Mouse (Mus musculus) heart, embryonic 16.5 days (tissue): ENCODE results near the gene Il1rn. TPM values are rescaled to one million over a fixed set of nuclear protein-coding genes. Genes with fewer than 3 reads are reported as not detected.

Experiments
- ATAC-seq: fragments of 200-750 bp; cut with Nextera tagmentation; replicated peaks from 2 replicates; pipeline ENCODE4 v1.8.0; 2017; ENCODE audit warnings: moderate number of reproducible peaks; ENCODE audit not compliant: insufficient read depth, low FRiP score; ENCODE audit errors: extremely low read depth
- H3K27ac ChIP-seq: fragments of 300-500 bp; sonication (generic); 2 replicates; pipeline ENCODE4 v1.5.1; 2014; ENCODE audit warnings: mild to moderate bottlenecking, low read length, control low read depth, moderate library complexity
- H3K27me3 ChIP-seq: fragments of 300-500 bp; sonication (generic); 2 replicates; pipeline ENCODE4 v1.6.1; 2014; ENCODE audit warnings: low read length, mixed read lengths; ENCODE audit not compliant: control insufficient read depth, insufficient read depth
- H3K36me3 ChIP-seq: fragments of 300-500 bp; sonication (generic); 2 replicates; pipeline ENCODE4 v1.6.1; 2014; ENCODE audit not compliant: control insufficient read depth, insufficient read depth
- H3K4me1 ChIP-seq: fragments of 300-500 bp; sonication (generic); 2 replicates; pipeline ENCODE4 v1.6.1; 2014; ENCODE audit warnings: low read length, mixed read lengths; ENCODE audit not compliant: control insufficient read depth, insufficient read depth
- H3K4me2 ChIP-seq: fragments of 300-500 bp; sonication (generic); 2 replicates; pipeline ENCODE4 v1.6.1; 2014; ENCODE audit warnings: low read depth, mild to moderate bottlenecking, control low read depth, low read length
- H3K4me3 ChIP-seq: fragments of 300-500 bp; sonication (generic); 2 replicates; pipeline ENCODE4 v1.5.1; 2014; ENCODE audit warnings: mild to moderate bottlenecking, control low read depth, low read length
- H3K9ac ChIP-seq: fragments of 300-500 bp; sonication (generic); 2 replicates; pipeline ENCODE4 v1.6.1; 2014; ENCODE audit warnings: low read length, control low read depth
- H3K9me3 ChIP-seq: fragments of 300-500 bp; sonication (generic); replicated peaks from 2 replicates; pipeline ENCODE4 v1.6.1; 2016; ENCODE audit warnings: low read length; ENCODE audit not compliant: control insufficient read depth
- WGBS: fragments of 180-500 bp; shearing (Covaris S2); extraction: QIAGEN DNeasy Blood & Tissue Kit; methylation state at CpG from one replicate; pipeline ENCODE4 v1.1.7; 2014; 5-methylcytosine and 5-hydroxymethylcytosine counted together
- polyA plus RNA-seq: library from polyadenylated mRNA; unstranded; fragments of >200 nt; fragmentation: Nextera tagmentation; extraction: Ambion mirVana; gene quantifications from 2 replicates; pipeline ENCODE4 v1.2.1, GENCODE M21; 2015

Il1rn gene
- polyA plus RNA-seq, 1 experiment from 2014 or later = 2.1 TPM

GRCm38 (mm10) chr2:24344619-24345018 lies 8.0 kb downstream of the Il1rn start:
- WGBS = 79% methylated on average over 4 of the region's 4 CpGs
- no peak for ATAC-seq
- H3K4me1 ChIP-seq = no peaks in the 10 kb centered on the region

GRCm38 (mm10) chr2:24345056-24345455 lies 8.4 kb downstream of the Il1rn start:
- ATAC-seq = no peak
- Histone ChIP-seq H3K4me3 (no peak overlapping the region), H3K9ac (no peak overlapping the region), H3K27ac (no peak overlapping the region), H3K4me1 (no peaks in the 10 kb centered on the region), H3K36me3 (no peaks in the 10 kb centered on the region), H3K4me2 (no peak overlapping the region), H3K27me3 (no peaks in the 10 kb centered on the region), H3K9me3 (no peaks in the 10 kb centered on the region)
- WGBS = 71% methylated on average over 8 of the region's 8 CpGs

More at GRCm38 (mm10) chr2:24344619-24345018, 8.0 kb downstream of the Il1rn start:
- Histone ChIP-seq H3K9ac (no peak overlapping the region), H3K27me3 (no peaks in the 10 kb centered on the region), H3K36me3 (no peaks in the 10 kb centered on the region), H3K27ac (no peak overlapping the region), H3K4me2 (no peak overlapping the region), H3K4me3 (no peak overlapping the region), H3K9me3 (no peaks in the 10 kb centered on the region)

GRCm38 (mm10) chr2:24347926-24348325 lies 11.3 kb downstream of the Il1rn start:
- H3K4me2 ChIP-seq = no peak overlapping the region
- ATAC-seq = no peak
- no peak overlapping the region for H3K9ac ChIP-seq
- no peaks in the 10 kb centered on the region for H3K36me3 ChIP-seq
- no peaks in the 10 kb centered on the region for H3K27me3 ChIP-seq
- 71% methylated on average over 1 of the region's 1 CpGs for WGBS
- H3K4me3 ChIP-seq = no peak overlapping the region
- no peaks in the 10 kb centered on the region for H3K9me3 ChIP-seq
- H3K27ac ChIP-seq = no peak overlapping the region
- H3K4me1 ChIP-seq = no peaks in the 10 kb centered on the region

DNA sequence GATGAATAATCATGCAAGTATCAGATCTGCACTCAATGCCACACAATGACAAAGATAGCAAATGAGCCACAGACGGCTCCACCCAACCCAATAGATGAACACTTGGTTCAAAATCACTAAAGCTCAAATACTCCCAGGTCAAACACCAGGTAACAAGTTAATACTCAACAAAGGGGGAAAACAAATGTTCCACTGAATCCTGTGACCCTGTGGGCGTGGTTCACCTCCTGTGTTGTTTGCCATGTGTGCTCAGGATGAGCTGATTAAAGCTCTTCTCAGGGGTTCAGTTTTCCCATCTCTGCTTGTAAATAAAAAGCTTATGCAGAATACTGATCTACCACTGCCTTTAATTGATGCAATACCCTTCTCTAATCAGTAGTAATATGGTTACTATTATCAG lies 14.5 kb downstream of the Il1rn start:
- H3K9me3 ChIP-seq = no peaks in the 10 kb centered on the region
- no peaks in the 10 kb centered on the region for H3K36me3 ChIP-seq
- no peak overlapping the region for H3K27ac ChIP-seq
- 74% methylated on average over 2 of the region's 2 CpGs for WGBS
- no peak overlapping the region for H3K9ac ChIP-seq
- no peaks in the 10 kb centered on the region for H3K4me1 ChIP-seq
- no peaks in the 10 kb centered on the region for H3K27me3 ChIP-seq
- H3K4me3 ChIP-seq = no peak overlapping the region
- no peak for ATAC-seq
- no peak overlapping the region for H3K4me2 ChIP-seq

DNA sequence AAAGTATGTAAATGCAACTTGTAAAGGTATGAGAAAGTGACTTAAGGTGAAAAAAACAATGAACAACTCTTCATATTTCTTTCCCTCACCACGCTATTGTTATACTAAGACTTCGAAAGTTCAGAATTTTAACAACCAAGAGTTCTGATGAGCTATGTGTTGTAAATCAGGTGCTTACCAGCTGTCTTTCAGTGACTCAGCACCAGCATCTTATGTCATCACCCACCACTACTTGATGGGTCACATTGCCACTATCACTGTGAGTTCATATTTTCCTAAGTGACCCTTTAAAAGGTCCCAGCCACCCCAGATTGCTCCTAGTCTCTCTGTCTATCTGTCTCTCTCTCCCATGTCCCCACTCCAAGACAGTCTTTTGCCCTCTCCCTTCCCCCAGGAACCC lies 16.4 kb downstream of the Il1rn start:
- no peaks in the 10 kb centered on the region for H3K4me1 ChIP-seq
- no peaks in the 10 kb centered on the region for H3K9me3 ChIP-seq
- no peaks in the 10 kb centered on the region for H3K27me3 ChIP-seq
- ATAC-seq = no peak
- H3K4me3 ChIP-seq = no peak overlapping the region
- H3K9ac ChIP-seq = no peak overlapping the region
- H3K36me3 ChIP-seq = no peaks in the 10 kb centered on the region
- WGBS = 85% methylated on average over 2 of the region's 2 CpGs
- H3K27ac ChIP-seq = no peak overlapping the region
- no peak overlapping the region for H3K4me2 ChIP-seq

DNA sequence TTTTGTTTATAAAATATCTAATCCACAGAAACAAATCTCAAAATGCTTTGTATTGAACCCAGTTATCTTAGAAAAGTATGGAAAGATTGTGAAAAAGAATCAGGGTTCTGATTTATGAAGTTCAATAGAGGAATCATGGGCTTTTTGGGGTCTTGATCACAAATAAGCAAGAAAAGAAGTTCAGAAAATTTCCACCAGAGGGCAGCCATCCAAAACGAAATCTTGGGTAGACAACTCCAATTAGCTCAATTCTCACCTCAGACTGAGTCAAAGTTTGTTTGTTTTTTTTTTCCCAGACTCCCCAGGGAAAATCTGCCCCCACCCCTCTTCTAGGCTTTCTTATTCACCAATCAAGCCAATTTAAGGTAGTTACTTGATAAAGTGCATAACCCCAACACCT lies 21.0 kb downstream of the Il1rn start:
- Histone ChIP-seq H3K4me2 (no peak overlapping the region), H3K27ac (no peak overlapping the region), H3K9me3 (no peaks in the 10 kb centered on the region), H3K4me1 (no peaks in the 10 kb centered on the region), H3K36me3 (no peaks in the 10 kb centered on the region), H3K4me3 (no peak overlapping the region), H3K9ac (no peak overlapping the region), H3K27me3 (no peaks in the 10 kb centered on the region)
- WGBS = 3% methylated on average over 1 of the region's 1 CpGs
- no peak for ATAC-seq

GRCm38 (mm10) chr2:24359347-24359746 lies 22.7 kb downstream of the Il1rn start:
- Histone ChIP-seq H3K27ac (no peak overlapping the region), H3K9me3 (no peaks in the 10 kb centered on the region), H3K4me1 (no peaks in the 10 kb centered on the region), H3K36me3 (no peaks in the 10 kb centered on the region), H3K27me3 (no peaks in the 10 kb centered on the region), H3K4me2 (no peak overlapping the region), H3K4me3 (no peak overlapping the region), H3K9ac (no peak overlapping the region)
- 80% methylated on average over 1 of the region's 1 CpGs for WGBS
- ATAC-seq = no peak

DNA sequence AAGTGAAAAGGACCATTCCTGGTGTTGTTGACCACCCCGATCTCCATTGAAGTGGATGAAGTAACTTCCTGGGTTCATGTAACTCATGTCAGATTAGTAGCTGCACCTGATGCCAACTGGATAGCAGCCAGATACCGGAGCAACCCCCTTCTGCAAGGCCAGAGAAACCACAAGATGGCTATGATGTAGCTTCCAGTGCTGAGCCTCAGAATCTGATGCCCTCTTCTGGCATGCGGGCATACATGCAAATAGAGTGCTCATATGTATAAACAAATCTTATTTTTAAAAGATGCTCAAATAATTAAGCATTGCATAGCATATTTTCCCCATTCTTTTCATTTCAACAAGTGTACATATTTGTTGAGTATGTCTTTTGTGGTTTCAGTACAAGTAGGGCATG lies 27.2 kb downstream of the Il1rn start:
- WGBS = 60% methylated on average over 3 of the region's 3 CpGs
- H3K27ac ChIP-seq = no peak overlapping the region
- H3K9ac ChIP-seq = no peak overlapping the region
- H3K9me3 ChIP-seq = no peaks in the 10 kb centered on the region
- H3K4me2 ChIP-seq = no peak overlapping the region
- H3K4me3 ChIP-seq = no peak overlapping the region
- H3K4me1 ChIP-seq = peaks cover 8% of the 10 kb centered on the region
- no peaks in the 10 kb centered on the region for H3K36me3 ChIP-seq
- peaks cover 2% of the 10 kb centered on the region; the same call in 1 of the 2 replicates for H3K27me3 ChIP-seq
- no peak for ATAC-seq

DNA sequence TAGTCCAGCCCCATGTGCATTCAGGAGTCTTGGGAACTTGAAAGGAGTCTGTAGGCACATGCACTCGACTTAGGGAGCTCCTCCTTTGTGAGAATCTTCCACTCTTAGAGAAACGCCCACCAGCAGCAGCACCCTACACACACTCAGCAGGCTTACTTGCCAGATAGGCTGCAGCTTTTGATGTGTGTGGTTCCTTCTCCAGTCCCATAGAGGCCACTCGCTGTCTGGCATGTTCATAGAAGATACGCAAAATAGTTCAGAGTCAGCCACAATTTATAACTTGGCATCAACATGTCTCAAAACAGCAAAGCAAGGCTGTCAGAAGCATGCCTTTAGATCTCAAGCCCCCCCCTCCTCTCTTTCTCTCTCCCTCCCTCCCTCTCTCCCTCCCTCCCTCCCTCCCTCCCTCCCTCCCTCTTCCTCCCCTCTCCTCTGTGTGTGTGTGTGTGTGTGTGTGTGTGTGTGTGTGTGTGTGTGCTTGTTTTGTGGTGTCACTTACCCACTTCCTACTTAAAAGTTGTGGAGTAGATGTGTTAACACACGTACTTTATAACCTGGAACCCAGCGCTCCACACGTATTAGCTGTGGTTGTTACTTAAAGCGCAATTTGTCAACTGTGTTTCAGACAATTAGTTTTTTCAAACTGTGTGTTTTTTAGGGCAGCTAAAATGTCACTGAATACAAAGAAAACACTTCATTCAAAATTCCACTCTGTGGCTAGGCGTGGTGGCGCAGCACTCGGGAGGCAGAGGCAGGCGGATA lies 29.7 kb downstream of the Il1rn start:
- Histone ChIP-seq H3K27ac (no peak overlapping the region), H3K27me3 (peaks cover 2% of the 10 kb centered on the region; the same call in 1 of the 2 replicates), H3K4me3 (no peak overlapping the region), H3K9ac (no peak overlapping the region), H3K36me3 (no peaks in the 10 kb centered on the region), H3K9me3 (no peaks in the 10 kb centered on the region), H3K4me1 (peaks cover 8% of the 10 kb centered on the region), H3K4me2 (no peak overlapping the region)
- ATAC-seq = no peak
- 70% methylated on average over 12 of the region's 12 CpGs for WGBS
